Mouse (Mus musculus): ENCODE measurements around the gene Kdm5b. TPM values are rescaled to one million over a fixed set of nuclear protein-coding genes. Genes with fewer than 3 reads are reported as not detected.

Gene Kdm5b
- polyA plus RNA-seq (2017; shearing (Covaris generic)), result 78.3 TPM

GRCm38 (mm10) chr1:134559976-134560375 is at the start of gene Kdm5b:
Kdm5b (plus strand) TSS chr1:134560171.

GRCm38 (mm10) chr1:134549632-134550132 is 10.3 kb upstream of the Kdm5b start, which contains the start of gene Mgat4e:
Mgat4e (minus strand) TSS chr1:134549682.

GRCm38 (mm10) chr1:134646261-134646962 is 86.4 kb downstream of the Kdm5b start, which contains the start of gene Syt2:
Syt2 (plus strand) TSS chr1:134646677.

Other genes with a start within 250 kb of the Kdm5b start
- gene Ppfia4, start 227.2 kb upstream of the Kdm5b start, polyA plus RNA-seq (2017; shearing (Covaris generic)), result not detected
- gene Tmem183a, start 198.2 kb upstream of the Kdm5b start, polyA plus RNA-seq (2017; shearing (Covaris generic)), result 134 TPM
- gene 4933406M09Rik, start 174.2 kb upstream of the Kdm5b start, polyA plus RNA-seq (2017; shearing (Covaris generic)), result not detected
- gene Cyb5r1, start 154.6 kb upstream of the Kdm5b start, polyA plus RNA-seq (2017; shearing (Covaris generic)), result 19.3 TPM
- gene Adipor1, start 144.8 kb upstream of the Kdm5b start, polyA plus RNA-seq (2017; shearing (Covaris generic)), result 126 TPM
- gene Klhl12, start 104.6 kb upstream of the Kdm5b start, polyA plus RNA-seq (2017; shearing (Covaris generic)), result 25.3 TPM
- 39.6 TPM for gene Rabif, start 65.5 kb upstream of the Kdm5b start, polyA plus RNA-seq (2017; shearing (Covaris generic))
- gene Mgat4e, start 10.5 kb upstream of the Kdm5b start, polyA plus RNA-seq (2017; shearing (Covaris generic)), result not detected
- gene Syt2, start 86.5 kb downstream of the Kdm5b start, polyA plus RNA-seq (2017; shearing (Covaris generic)), result 0.29 TPM

Measured in naive thymus-derived CD4-positive, alpha-beta T cell, adult 5 months (primary cell).